Mouse (Mus musculus): ENCODE results near the gene Ttf1.

GRCm38 (mm10) chr2:29025284-29025683 is 34.8 kb upstream of the Ttf1 start:
- TF ChIP-seq MAFK (IDR thresholded peaks at IDR 0.05; ENCODE audit: borderline replicate concordance, low read depth, low read length) (no peak), CTCF (IDR thresholded peaks at IDR 0.05 in 2 of 3, conservative IDR thresholded peaks at IDR 0.05 in 1 of 3; ENCODE audit: control insufficient read depth in 1 of 3, insufficient read depth in 1 of 3, low read depth in 2 of 3, low read length in 3 of 3, poor library complexity in 1 of 3, severe bottlenecking in 1 of 3) (no peak), POLR2A (IDR thresholded peaks at IDR 0.05; ENCODE audit: control insufficient read depth in 1 of 2, insufficient read depth in 1 of 2, low read depth in 1 of 2, low read length in 2 of 2, poor library complexity in 1 of 2) (no peak), GATA1 (IDR thresholded peaks at IDR 0.05; ENCODE audit: low read depth, low read length) (no peak), RCOR1 (IDR thresholded peaks at IDR 0.05; ENCODE audit: low read depth, low read length) (no peak), MEF2A (IDR thresholded peaks at IDR 0.05; ENCODE audit: extremely low read depth, insufficient replicate concordance, low read depth, low read length, poor library complexity, severe bottlenecking) (no peak)

All from MEL (cell line).